Mouse (Mus musculus) forebrain, embryonic 14.5 days (tissue): ENCODE results near the gene Col11a2. TPM values are rescaled to one million over a fixed set of nuclear protein-coding genes. Genes with fewer than 3 reads are reported as not detected.

Experiments used
- ATAC-seq: fragments of 200-750 bp; cut with Nextera tagmentation; 2 replicates; pipeline ENCODE4 v1.8.0; 2017; ENCODE audit warnings: mild to moderate bottlenecking, moderate library complexity
- DNase-seq: peaks from one replicate; pipeline ENCODE4 v3.0.0-alpha.2; 2015; ENCODE audit warnings: low spot score
- H3K27ac ChIP-seq: fragments of 300-500 bp; sonication (generic); 2 replicates; pipeline ENCODE4 v1.5.1; 2014; ENCODE audit warnings: low read depth, mild to moderate bottlenecking, control low read depth, low read length, moderate library complexity
- H3K27me3 ChIP-seq: fragments of 300-500 bp; sonication (generic); replicated peaks from 2 replicates; pipeline ENCODE4 v1.6.1; 2014; ENCODE audit warnings: low read length, control low read depth, mixed read lengths; ENCODE audit not compliant: control insufficient read depth, insufficient read depth
- H3K36me3 ChIP-seq: fragments of 300-500 bp; sonication (generic); 2 replicates; pipeline ENCODE4 v1.6.1; 2014; ENCODE audit warnings: low read length, control low read depth; ENCODE audit not compliant: control insufficient read depth, insufficient read depth
- H3K4me1 ChIP-seq: fragments of 300-500 bp; sonication (generic); 2 replicates; pipeline ENCODE4 v1.6.1; 2014; ENCODE audit warnings: antibody characterized with exemption, low read length, control low read depth; ENCODE audit not compliant: control insufficient read depth, insufficient read depth
- H3K4me2 ChIP-seq: fragments of 300-500 bp; sonication (generic); 2 replicates; pipeline ENCODE4 v1.6.1; 2014; ENCODE audit warnings: mild to moderate bottlenecking, control low read depth, low read length
- H3K4me3 ChIP-seq: fragments of 300-500 bp; sonication (generic); 2 replicates; pipeline ENCODE4 v1.5.1; 2014; ENCODE audit warnings: low read depth, low read length, control low read depth
- H3K9ac ChIP-seq: fragments of 300-500 bp; sonication (generic); 2 replicates; pipeline ENCODE4 v1.6.1; 2014; ENCODE audit warnings: mild to moderate bottlenecking, low read length, control low read depth, moderate library complexity
- H3K9me3 ChIP-seq: fragments of 300-500 bp; sonication (generic); replicated peaks from 2 replicates; pipeline ENCODE4 v1.6.1; 2016; ENCODE audit warnings: low read length, control low read depth, mixed read lengths; ENCODE audit not compliant: control insufficient read depth
- WGBS: fragments of 180-500 bp; shearing (Covaris S2); extraction: QIAGEN DNeasy Blood & Tissue Kit; methylation state at CpG from one replicate; pipeline ENCODE4 v1.1.7; 2014; 5-methylcytosine and 5-hydroxymethylcytosine counted together
- polyA plus RNA-seq: library from polyadenylated mRNA; unstranded; fragments of >200 nt; fragmentation: Nextera tagmentation; extraction: Ambion mirVana; gene quantifications from 2 replicates; pipeline ENCODE4 v1.2.1, GENCODE M21; 2014

The Col11a2 gene
- polyA plus RNA-seq, 1 experiment from 2014 or later = 0.95 TPM

DNA sequence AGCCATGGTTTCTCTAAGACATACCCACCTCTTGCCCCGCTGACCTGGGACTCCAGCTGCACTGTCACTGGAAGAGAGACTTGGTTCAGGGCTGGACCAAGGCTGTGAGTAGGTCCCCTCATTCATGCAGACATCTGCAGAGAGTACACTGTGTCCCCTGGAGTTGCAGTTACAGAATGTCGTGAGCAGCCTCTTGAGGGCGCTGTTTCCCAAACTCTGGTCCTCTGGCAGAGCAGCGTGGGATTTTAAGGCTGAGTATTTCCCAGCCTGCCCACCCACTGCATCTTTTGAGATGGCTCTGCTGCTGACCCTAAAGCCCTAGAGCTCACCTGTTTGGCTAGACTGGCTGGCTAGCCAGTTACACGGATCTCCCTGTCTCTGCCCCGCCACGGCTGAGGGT lies 51.7 kb downstream of the Col11a2 start:
- ATAC-seq (no peak), DNase-seq (no peak)
- H3K4me3 ChIP-seq = no peak overlapping the region

DNA sequence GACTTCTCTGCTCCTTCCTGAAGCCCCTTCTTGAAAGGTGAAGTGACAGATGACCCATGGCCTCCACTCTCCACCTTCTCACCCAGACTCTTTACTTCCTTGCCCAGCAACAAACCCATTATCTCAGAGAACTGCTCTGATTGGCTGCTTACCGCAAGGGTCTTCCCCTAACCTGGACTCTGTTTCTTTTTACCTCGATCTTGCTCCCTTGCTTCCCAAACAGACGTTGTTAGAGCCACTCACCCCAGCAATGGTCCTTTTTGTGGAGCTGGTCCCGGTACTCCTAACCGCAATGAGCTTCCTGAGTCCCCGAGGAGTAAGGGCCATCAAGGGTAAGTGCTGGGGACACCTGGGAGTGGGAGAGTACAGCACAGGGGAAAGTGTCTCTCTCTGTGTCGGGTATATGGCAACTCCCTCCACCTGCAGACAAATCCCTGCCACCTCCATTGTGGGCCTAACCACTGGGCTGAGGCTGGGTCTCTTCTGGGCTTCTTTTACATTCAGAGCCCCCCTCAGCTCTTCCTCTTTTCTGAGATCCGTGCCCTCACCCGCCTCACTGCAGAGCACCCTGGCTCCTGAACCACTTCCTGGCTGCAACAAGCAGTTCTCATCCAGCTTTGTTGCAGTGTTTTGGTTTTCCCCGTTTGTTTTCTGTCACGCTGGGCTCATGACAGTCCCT lies 53.1 kb downstream of the Col11a2 start, which contains the start of gene H2-Oa:
H2-Oa (plus strand) TSS at position 144 of the 679 bp plus-strand sequence.
- H3K27ac ChIP-seq = no peak within 1 kb of the TSS
- WGBS = 43% methylated on average over 11 of the region's 11 CpGs
- no peak within 1 kb of the TSS for H3K9ac ChIP-seq
- no peak for DNase-seq
- H3K4me3 ChIP-seq = no peak within 1 kb of the TSS
- H3K9me3 ChIP-seq = no peaks in the 10 kb centered on the region
- H3K36me3 ChIP-seq = no peaks in the 10 kb centered on the region
- ATAC-seq = no peak
- no peak within 1 kb of the TSS for H3K4me2 ChIP-seq
- H3K27me3 ChIP-seq = no peaks in the 10 kb centered on the region
- H3K4me1 ChIP-seq = no peaks in the 10 kb centered on the region

More for the DNA sequence above, 51.7 kb downstream of the Col11a2 start:
- Histone ChIP-seq H3K27ac (no peak overlapping the region), H3K9ac (no peak overlapping the region), H3K9me3 (no peaks in the 10 kb centered on the region), H3K4me1 (no peaks in the 10 kb centered on the region), H3K27me3 (no peaks in the 10 kb centered on the region), H3K4me2 (no peak overlapping the region), H3K36me3 (no peaks in the 10 kb centered on the region)
- 47% methylated on average over 7 of the region's 7 CpGs for WGBS

DNA sequence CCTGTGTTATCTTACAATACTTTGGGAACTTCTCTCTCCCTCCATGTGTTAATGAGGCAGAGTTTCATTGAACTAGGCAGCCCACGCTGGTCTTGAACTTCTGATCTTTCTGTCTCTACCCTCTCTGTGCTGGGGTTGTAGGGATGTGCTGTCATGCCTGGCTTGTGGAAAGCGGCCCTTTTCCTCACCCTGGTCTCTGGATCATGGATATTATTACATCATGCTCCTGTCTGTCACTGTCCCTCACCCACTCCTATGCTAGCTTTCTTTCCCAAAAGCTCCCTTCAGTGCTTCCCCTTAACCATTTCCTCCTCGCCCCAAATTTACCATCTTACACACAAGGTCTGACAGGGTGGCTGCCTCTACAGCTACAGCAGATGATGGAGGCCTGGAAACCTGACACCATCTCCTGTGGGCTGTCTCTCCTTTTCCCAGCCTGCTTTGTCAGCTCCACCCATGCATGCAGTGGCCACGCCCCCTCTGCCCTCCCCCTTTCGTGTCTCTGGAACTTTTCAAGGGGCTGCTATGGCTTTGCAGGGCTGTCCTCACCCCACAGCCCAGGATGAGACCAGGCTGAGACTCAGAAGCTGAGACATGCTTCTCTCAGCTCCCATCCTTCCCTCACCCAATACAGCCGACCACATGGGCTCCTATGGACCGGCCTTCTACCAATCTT lies 54.1 kb downstream of the Col11a2 start:
- DNase-seq = no peak
- no peak overlapping the region for H3K4me2 ChIP-seq
- ATAC-seq = no peak
- no peaks in the 10 kb centered on the region for H3K4me1 ChIP-seq
- WGBS = 39% methylated on average over 7 of the region's 7 CpGs
- no peak overlapping the region for H3K4me3 ChIP-seq
- H3K9ac ChIP-seq = no peak overlapping the region
- no peaks in the 10 kb centered on the region for H3K27me3 ChIP-seq
- no peaks in the 10 kb centered on the region for H3K36me3 ChIP-seq
- H3K9me3 ChIP-seq = no peaks in the 10 kb centered on the region
- H3K27ac ChIP-seq = no peak overlapping the region

DNA sequence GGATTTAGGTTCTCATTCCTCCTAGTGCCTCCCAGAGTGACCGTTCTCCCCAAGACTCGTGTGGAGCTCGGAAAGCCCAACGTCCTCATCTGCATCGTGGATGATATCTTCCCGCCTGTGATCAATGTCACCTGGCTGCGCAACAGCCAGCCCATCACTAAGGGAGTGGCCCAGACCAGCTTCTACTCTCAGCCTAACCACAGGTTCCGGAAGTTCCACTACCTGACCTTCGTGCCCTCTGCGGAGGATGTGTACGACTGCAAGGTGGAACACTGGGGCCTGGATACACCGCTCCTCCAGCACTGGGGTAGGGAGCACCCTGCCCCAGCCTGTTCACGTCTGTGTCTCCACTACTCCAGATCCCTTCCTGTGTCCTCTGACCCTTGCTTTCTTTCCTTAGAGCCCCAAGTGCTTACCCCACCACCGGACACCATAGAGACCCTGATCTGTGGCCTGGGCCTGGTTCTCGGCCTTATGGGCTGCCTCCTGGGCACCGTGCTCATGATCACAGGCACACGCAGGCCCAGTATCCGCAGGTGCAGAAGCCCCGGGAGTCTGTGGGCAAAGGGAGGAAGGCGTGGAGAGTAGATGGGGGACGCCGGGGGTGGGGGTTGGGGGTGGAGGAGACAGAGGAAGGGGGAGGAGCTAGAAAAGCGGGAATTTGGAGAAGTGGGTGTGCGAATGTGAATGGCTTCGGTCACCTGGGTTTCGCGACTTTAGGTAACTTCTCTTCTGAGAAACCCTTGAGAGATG lies 55.2 kb downstream of the Col11a2 start:
- Histone ChIP-seq H3K36me3 (no peaks in the 10 kb centered on the region), H3K4me2 (no peak overlapping the region), H3K9ac (no peak overlapping the region), H3K4me3 (no peak overlapping the region), H3K27ac (no peak overlapping the region), H3K9me3 (no peaks in the 10 kb centered on the region), H3K4me1 (no peaks in the 10 kb centered on the region), H3K27me3 (no peaks in the 10 kb centered on the region)
- ATAC-seq (no peak), DNase-seq (no peak)
- 89% methylated on average over 27 of the region's 27 CpGs for WGBS

DNA sequence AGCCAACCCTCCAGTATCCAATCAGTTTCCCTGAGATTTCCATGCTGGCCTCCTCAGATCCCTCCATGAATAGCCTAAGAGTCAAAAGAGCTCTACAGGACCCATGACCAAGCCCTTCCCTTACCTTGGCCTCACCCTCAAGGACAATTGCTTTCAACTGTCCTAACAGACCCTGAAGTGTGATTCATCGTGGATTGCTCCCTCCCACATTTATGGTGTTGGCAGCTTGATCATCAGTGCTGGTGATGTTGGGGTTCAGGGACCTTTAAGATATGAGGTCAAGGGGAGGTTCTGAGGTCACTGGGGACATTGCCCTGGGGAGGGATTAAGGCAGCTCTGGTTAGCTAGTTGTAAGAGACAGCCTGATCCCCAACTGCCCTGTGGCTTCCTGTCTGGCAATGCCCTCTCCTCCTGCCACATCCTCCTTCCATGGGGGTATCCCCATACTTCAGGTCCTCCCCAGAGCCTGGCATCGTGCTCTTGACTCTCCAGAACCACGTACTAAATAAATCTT lies 57.3 kb downstream of the Col11a2 start:
- no peak overlapping the region for H3K4me3 ChIP-seq
- ATAC-seq (no peak), DNase-seq (no peak)
- H3K27ac ChIP-seq = no peak overlapping the region
- H3K36me3 ChIP-seq = no peaks in the 10 kb centered on the region
- whole genome bisulfite sequencing = 87% methylated on average over 3 of the region's 3 CpGs
- H3K9ac ChIP-seq = no peak overlapping the region
- no peaks in the 10 kb centered on the region for H3K4me1 ChIP-seq
- no peaks in the 10 kb centered on the region for H3K27me3 ChIP-seq
- no peak overlapping the region for H3K4me2 ChIP-seq
- H3K9me3 ChIP-seq = no peaks in the 10 kb centered on the region

DNA sequence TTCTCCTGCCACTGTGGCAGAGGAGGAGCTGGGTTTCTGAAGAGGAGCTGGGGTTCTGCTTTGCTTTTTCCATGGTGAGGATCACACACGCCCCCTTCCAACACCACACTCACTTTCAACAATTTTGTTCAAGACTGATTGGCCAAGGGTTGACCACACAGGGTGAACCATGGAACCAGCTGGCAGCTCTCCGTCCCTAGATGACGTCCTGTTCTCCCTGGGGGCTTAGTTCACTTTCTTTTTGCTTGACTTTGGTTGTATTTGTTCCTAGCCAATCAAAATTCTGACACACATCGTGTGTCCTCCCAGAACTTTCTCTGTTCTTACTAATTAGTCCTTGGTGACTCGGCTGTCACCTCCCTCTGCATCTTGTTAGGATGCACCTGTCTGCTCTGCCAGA lies 58.0 kb downstream of the Col11a2 start:
- no peaks in the 10 kb centered on the region for H3K27me3 ChIP-seq
- ATAC-seq = no peak
- H3K9ac ChIP-seq = no peak overlapping the region

DNA sequence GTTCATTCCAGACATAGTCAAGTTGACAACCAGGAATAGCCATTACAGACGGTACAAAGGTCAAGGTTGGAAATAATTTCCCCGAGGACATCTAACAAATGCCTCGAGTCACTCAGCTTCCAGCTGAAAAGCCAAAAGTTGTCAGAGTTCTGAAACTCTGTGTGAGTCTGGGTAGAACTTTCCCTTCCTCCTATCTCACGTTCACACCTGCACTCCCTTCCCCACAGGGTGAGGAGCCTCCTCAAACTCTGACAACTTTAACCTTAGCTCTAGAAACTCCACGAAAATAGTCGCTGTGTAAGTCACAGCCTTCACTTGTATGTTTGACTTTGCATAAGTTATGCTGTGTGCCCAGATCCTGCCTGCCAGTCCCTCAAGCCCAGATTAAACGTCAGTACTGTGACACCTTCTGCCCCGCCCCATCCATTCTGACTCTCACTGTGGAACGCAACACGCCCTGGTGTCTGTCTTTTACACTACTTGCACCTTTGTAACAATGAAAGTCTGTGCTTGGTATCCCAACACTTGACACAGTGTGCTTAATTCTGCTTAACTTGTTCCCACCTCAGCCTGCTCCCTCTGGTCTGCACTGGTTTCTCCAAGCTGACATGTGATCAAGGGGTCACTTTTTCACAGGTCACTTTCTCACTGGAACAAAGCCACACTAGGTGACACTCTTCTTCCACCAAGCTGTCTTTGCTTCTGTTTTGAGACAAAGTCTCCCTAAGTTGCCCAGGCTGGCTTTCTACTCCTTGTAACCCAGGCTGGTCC lies 59.7 kb downstream of the Col11a2 start:
- WGBS = 63% methylated on average over 10 of the region's 10 CpGs
- H3K36me3 ChIP-seq = no peaks in the 10 kb centered on the region
- no peak for ATAC-seq

More for the DNA sequence above, 58.0 kb downstream of the Col11a2 start:
- no peak overlapping the region for H3K27ac ChIP-seq
- no peak overlapping the region for H3K4me2 ChIP-seq
- H3K4me3 ChIP-seq = no peak overlapping the region
- no peaks in the 10 kb centered on the region for H3K4me1 ChIP-seq
- DNase-seq = no peak
- 52% methylated on average over 5 of the region's 5 CpGs for whole genome bisulfite sequencing
- no peaks in the 10 kb centered on the region for H3K36me3 ChIP-seq
- H3K9me3 ChIP-seq = no peaks in the 10 kb centered on the region

DNA sequence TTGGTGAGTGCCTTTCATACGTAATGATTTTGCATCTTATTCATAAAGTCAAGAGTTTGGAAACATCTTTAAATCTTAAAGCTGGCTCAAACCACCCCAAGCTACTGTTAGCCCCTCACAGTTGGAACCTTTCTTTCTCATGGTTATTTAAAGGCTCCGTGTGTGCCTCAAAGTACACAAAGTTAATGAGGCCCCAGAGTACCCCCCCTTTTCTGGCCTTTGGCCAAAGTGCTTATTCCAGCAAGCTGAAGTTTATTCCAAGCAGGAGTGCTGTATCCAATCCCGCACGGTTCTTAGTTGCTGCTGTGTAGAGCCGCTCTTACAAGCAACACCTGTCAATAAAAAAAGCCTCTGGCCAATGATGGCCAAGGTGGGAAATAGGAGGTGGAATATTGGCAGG lies 60.3 kb downstream of the Col11a2 start:
- H3K36me3 ChIP-seq = no peaks in the 10 kb centered on the region
- no peak for ATAC-seq
- H3K4me2 ChIP-seq = no peak overlapping the region
- 21% methylated on average over 5 of the region's 5 CpGs for WGBS
- no peak overlapping the region for H3K4me3 ChIP-seq
- DNase-seq = peak; percentile 58
- H3K27me3 ChIP-seq = no peaks in the 10 kb centered on the region
- no peaks in the 10 kb centered on the region for H3K9me3 ChIP-seq
- 0 out of 2 replicates have a peak overlapping the region, but pooled peaks have one; percentile 1 for H3K9ac ChIP-seq
- H3K27ac ChIP-seq = no peak overlapping the region
- H3K4me1 ChIP-seq = no peaks in the 10 kb centered on the region

More for the DNA sequence above, 59.7 kb downstream of the Col11a2 start:
- no peak overlapping the region for H3K9ac ChIP-seq
- no peak overlapping the region for H3K4me2 ChIP-seq
- H3K27ac ChIP-seq = no peak overlapping the region
- DNase-seq = no peak
- no peak overlapping the region for H3K4me3 ChIP-seq
- H3K9me3 ChIP-seq = no peaks in the 10 kb centered on the region
- no peaks in the 10 kb centered on the region for H3K4me1 ChIP-seq
- no peaks in the 10 kb centered on the region for H3K27me3 ChIP-seq
